Mouse (Mus musculus): ENCODE results near the gene Map3k3. TPM values are rescaled to one million over a fixed set of nuclear protein-coding genes. Genes with fewer than 3 reads are reported as not detected.

Map3k3 gene
- polyA plus RNA-seq, 2 experiments, result 3.8 to 5.5 TPM

DNA sequence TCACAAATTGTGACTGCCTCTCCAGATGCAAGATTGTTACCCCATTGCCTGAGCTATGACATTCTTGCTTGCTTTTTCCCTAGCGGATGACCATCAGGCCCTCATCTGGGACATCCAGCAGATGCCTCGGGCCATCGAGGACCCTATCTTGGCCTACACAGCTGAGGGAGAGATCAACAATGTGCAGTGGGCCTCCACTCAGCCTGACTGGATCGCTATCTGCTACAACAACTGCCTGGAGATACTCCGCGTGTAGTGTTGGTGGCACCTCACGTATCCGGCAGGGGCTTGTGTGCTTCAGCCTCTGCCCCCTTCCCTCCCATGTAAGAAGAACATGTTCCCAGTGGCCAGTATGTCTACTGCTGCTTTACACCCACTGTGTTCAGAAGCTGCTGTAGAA lies 29.8 kb upstream of the Map3k3 start:
- WGBS (ENCODE audit: insufficient replicate concordance), result 43% methylated on average over 8 of the region's 8 CpGs
- H3K27me3 ChIP-seq (ENCODE audit: control insufficient read depth, insufficient read depth, low read length), result no peaks in the 10 kb centered on the region
- H3K9me3 ChIP-seq (ENCODE audit: control insufficient read depth, low read length), result no peaks in the 10 kb centered on the region
- H3K4me2 ChIP-seq (ENCODE audit: low read depth), result no peak overlapping the region
- peaks cover 58% of the 10 kb centered on the region for H3K36me3 ChIP-seq (replicated peaks; ENCODE audit: control insufficient read depth, insufficient read depth, low read depth)
- TF ChIP-seq EP300 (IDR thresholded peaks at IDR 0.05; ENCODE audit: low read depth) (peak; percentile 27; the same call in 1 of the 2 replicates), CTCF (IDR thresholded peaks at IDR 0.05; ENCODE audit: low read depth) (no peak; the same call in 1 of the 2 replicates)
- H3K4me1 ChIP-seq (replicated peaks; ENCODE audit: control insufficient read depth in 2 of 2, insufficient read depth in 2 of 2, low read length in 1 of 2), result peaks cover 30 to 34% of the 10 kb centered on the region in 2 experiments
- H3K27ac ChIP-seq, result no peak overlapping the region
- DNase-seq (ENCODE audit: low read depth in 3 of 3, low spot score in 3 of 3) (no peak), ATAC-seq (ENCODE audit: insufficient read depth) (peak; percentile 39; the same call in 1 of the 2 replicates)
- H3K4me3 ChIP-seq (ENCODE audit: insufficient read depth in 1 of 2, low read depth in 2 of 2, low read length in 2 of 2), result no peak overlapping the region
- no peak overlapping the region for H3K9ac ChIP-seq (replicated peaks)

DNA sequence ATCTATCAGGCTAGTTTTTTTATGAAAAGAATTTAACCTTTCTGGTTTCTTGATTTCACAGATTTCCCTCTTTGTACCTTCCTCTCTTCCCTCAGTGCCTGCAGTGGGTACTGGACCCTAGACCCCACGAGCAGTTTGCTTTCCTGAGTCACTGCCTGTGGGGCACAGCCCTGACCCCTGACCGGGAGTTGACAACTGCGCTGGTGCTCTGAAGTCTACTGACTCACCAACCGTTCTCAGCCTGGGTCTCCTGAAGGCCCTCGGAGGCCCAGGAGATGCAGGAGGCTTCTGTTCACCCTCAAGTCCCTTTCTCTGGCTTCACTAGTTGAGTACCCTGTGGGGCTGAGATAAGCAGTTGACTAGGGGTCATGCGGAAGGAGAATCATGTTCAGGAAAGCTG lies 29.1 kb upstream of the Map3k3 start:
- Histone ChIP-seq H3K4me1 (replicated peaks; ENCODE audit: control insufficient read depth in 2 of 2, insufficient read depth in 2 of 2, low read length in 1 of 2) (peaks cover 30 to 35% of the 10 kb centered on the region in 2 experiments), H3K9ac (replicated peaks) (no peak overlapping the region; the same call in 1 of the 2 replicates), H3K9me3 (ENCODE audit: control insufficient read depth, low read length) (no peaks in the 10 kb centered on the region), H3K27me3 (ENCODE audit: control insufficient read depth, insufficient read depth, low read length) (no peaks in the 10 kb centered on the region), H3K27ac (peak overlapping the region; percentile 68; the same call in 1 of the 2 replicates), H3K4me3 (ENCODE audit: insufficient read depth in 1 of 2, low read depth in 2 of 2, low read length in 2 of 2) (no peak overlapping the region), H3K36me3 (replicated peaks; ENCODE audit: control insufficient read depth, insufficient read depth, low read depth) (peaks cover 58% of the 10 kb centered on the region), H3K4me2 (ENCODE audit: low read depth) (no peak overlapping the region)
- WGBS (ENCODE audit: insufficient replicate concordance), result 31% methylated on average over 6 of the region's 6 CpGs
- ATAC-seq (ENCODE audit: insufficient read depth) (no peak), DNase-seq (ENCODE audit: low read depth in 3 of 3, low spot score in 3 of 3) (no peak)
- no peak for TF ChIP-seq EP300 (IDR thresholded peaks at IDR 0.05; ENCODE audit: low read depth)
- TF ChIP-seq CTCF (IDR thresholded peaks at IDR 0.05; ENCODE audit: low read depth), result no peak

DNA sequence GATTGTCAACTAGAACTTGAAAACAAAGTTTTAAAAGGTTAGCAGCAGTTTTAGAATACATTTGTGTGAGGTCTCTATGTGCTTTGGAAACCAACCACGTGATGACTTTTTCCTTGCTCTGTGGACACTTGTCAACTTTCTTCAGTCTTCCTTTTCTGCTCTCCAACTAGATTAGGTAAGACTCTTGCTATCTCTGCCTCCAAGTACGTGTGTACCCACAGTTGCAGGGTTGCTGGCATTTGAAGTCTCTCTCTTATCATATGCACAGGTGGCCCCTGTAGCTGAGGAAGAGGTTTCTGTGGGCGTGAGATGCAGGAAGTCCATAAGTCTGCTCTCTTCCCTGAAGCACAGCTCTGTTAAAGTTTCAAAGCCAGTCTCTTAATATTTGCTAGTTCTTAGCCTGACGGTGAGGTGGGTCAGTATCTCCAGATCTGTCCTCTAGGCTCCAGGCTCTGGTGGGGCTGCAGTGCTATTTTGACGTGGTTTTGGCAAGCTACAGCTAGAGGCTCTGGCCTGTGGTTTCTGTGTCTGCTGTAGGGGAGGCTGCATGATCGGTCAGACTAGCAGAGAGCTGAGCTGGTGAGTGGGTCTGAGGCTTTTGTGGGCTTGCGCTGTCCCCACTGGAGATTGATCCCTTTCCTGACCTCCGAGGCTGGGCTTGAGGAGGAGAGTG lies 27.5 kb upstream of the Map3k3 start:
- TF ChIP-seq CTCF (IDR thresholded peaks at IDR 0.05; ENCODE audit: low read depth) (no peak), EP300 (IDR thresholded peaks at IDR 0.05; ENCODE audit: low read depth) (peak; percentile 88)
- Histone ChIP-seq H3K4me1 (replicated peaks; ENCODE audit: control insufficient read depth in 2 of 2, insufficient read depth in 2 of 2, low read length in 1 of 2) (peaks cover 30 to 35% of the 10 kb centered on the region in 2 experiments), H3K4me3 (ENCODE audit: insufficient read depth in 1 of 2, low read depth in 2 of 2, low read length in 2 of 2) (no peak overlapping the region), H3K27ac (peak overlapping the region; percentile 68), H3K36me3 (replicated peaks; ENCODE audit: control insufficient read depth, insufficient read depth, low read depth) (peaks cover 45% of the 10 kb centered on the region), H3K9me3 (ENCODE audit: control insufficient read depth, low read length) (no peaks in the 10 kb centered on the region), H3K9ac (replicated peaks) (peak overlapping the region; percentile 7; the same call in 1 of the 2 replicates), H3K27me3 (ENCODE audit: control insufficient read depth, insufficient read depth, low read length) (no peaks in the 10 kb centered on the region), H3K4me2 (ENCODE audit: low read depth) (peak overlapping the region; percentile 31)
- WGBS (ENCODE audit: insufficient replicate concordance), result 13% methylated on average over 8 of the region's 8 CpGs
- DNase-seq (ENCODE audit: low read depth in 3 of 3, low spot score in 3 of 3) (peak in 2 of 3 experiments; percentile 58 to 63), ATAC-seq (ENCODE audit: insufficient read depth) (peak; percentile 91)

DNA sequence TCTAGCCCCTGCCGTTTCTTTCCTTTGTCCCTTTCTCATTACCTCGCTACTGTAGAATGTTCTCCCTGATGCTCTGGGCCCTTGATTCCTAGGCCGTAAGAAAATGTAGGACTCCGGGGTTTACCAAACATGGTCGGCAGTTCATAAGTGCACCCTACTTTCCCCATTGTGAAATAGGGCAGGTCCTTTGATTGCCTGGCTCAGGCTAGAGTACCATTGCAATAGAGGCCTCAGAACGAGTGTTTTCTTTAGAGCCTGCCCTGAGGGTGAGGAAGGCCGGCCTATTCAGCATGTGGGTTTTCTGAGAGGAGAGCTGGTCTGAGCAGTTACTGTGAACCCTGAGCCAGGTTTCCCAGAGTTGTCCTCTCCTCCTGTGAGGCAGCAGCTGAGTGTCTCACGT lies 26.4 kb upstream of the Map3k3 start:
- DNase-seq (ENCODE audit: low read depth in 3 of 3, low spot score in 3 of 3), result no peak
- Histone ChIP-seq H3K9ac (replicated peaks) (no peak overlapping the region), H3K27me3 (ENCODE audit: control insufficient read depth, insufficient read depth, low read length) (no peaks in the 10 kb centered on the region), H3K36me3 (replicated peaks; ENCODE audit: control insufficient read depth, insufficient read depth, low read depth) (peaks cover 38% of the 10 kb centered on the region), H3K27ac (no peak overlapping the region), H3K9me3 (ENCODE audit: control insufficient read depth, low read length) (no peaks in the 10 kb centered on the region), H3K4me1 (replicated peaks; ENCODE audit: control insufficient read depth in 2 of 2, insufficient read depth in 2 of 2, low read length in 1 of 2) (peaks cover 30 to 35% of the 10 kb centered on the region in 2 experiments), H3K4me2 (ENCODE audit: low read depth) (no peak overlapping the region), H3K4me3 (ENCODE audit: insufficient read depth in 1 of 2, low read depth in 2 of 2, low read length in 2 of 2) (no peak overlapping the region)
- 77% methylated on average over 8 of the region's 8 CpGs for WGBS (ENCODE audit: insufficient replicate concordance)
- no peak for ATAC-seq (ENCODE audit: insufficient read depth)
- TF ChIP-seq EP300 (IDR thresholded peaks at IDR 0.05; ENCODE audit: low read depth) (no peak), CTCF (IDR thresholded peaks at IDR 0.05; ENCODE audit: low read depth) (no peak)

DNA sequence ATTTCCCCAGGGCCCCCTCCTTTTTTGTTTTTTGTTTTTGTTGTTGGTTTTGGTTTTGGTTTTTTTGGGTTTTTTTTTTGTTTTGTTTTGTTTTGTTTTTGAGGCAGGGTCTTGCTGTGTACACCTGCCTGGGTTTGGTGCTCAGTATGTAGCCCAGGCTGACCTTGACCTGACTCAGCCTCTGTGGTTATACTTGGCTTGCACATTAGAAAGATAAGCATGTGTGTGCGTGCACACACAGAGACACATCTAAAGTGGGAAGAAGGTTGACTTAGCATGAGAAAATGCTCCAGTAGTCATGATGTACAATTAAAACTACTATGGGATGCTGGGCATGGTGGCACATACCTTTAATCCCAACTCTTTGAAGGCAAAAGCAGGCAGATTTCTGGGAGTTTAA lies 23.9 kb upstream of the Map3k3 start:
- Histone ChIP-seq H3K4me2 (ENCODE audit: low read depth) (no peak overlapping the region), H3K9me3 (ENCODE audit: control insufficient read depth, low read length) (no peaks in the 10 kb centered on the region), H3K4me1 (replicated peaks; ENCODE audit: control insufficient read depth in 2 of 2, insufficient read depth in 2 of 2, low read length in 1 of 2) (peaks cover 24 to 32% of the 10 kb centered on the region in 2 experiments), H3K4me3 (ENCODE audit: insufficient read depth in 1 of 2, low read depth in 2 of 2, low read length in 2 of 2) (no peak overlapping the region), H3K27me3 (ENCODE audit: control insufficient read depth, insufficient read depth, low read length) (no peaks in the 10 kb centered on the region), H3K36me3 (replicated peaks; ENCODE audit: control insufficient read depth, insufficient read depth, low read depth) (peaks cover 16% of the 10 kb centered on the region), H3K9ac (replicated peaks) (no peak overlapping the region), H3K27ac (no peak overlapping the region)
- TF ChIP-seq CTCF (IDR thresholded peaks at IDR 0.05; ENCODE audit: low read depth), result no peak
- TF ChIP-seq EP300 (IDR thresholded peaks at IDR 0.05; ENCODE audit: low read depth), result no peak
- ATAC-seq (ENCODE audit: insufficient read depth) (no peak), DNase-seq (ENCODE audit: low read depth in 3 of 3, low spot score in 3 of 3) (no peak)
- WGBS (ENCODE audit: insufficient replicate concordance), result 23% methylated on average over 1 of the region's 1 CpGs
